Mouse (Mus musculus): Measurements from ENCODE around the gene Cyp4a14. TPM values are rescaled to one million over a fixed set of nuclear protein-coding genes. Genes with fewer than 3 reads are reported as not detected.

Cyp4a14 gene
- total RNA-seq (2012; rRNA removed) (not detected in 2 replicates), polyA plus RNA-seq (2012; ENCODE audit: insufficient read depth in 1 of 2, insufficient read length in 2 of 2, low read depth in 1 of 2, low replicate concordance in 2 of 2, missing spikeins in 1 of 2) (not detected)

- no peaks in the 10 kb centered on the region for H3K9me3 ChIP-seq (replicated peaks; ENCODE audit: insufficient read depth, low read length)
- DNase-seq (ENCODE audit: low read depth, low spot score), result no peak
- no peaks in the 10 kb centered on the region for H3K36me3 ChIP-seq (ENCODE audit: control insufficient read depth in 1 of 2, insufficient read depth in 2 of 2, low read length in 2 of 2)
- no peak within 1 kb of the TSS for H3K27ac ChIP-seq (ENCODE audit: control insufficient read depth, low read depth, low read length)
- peaks cover 0 to 3% of the 10 kb centered on the region in 2 experiments; a peak in 2 of 4 replicates for H3K27me3 ChIP-seq (ENCODE audit: control insufficient read depth in 1 of 2, insufficient read depth in 2 of 2, low read length in 2 of 2)
- H3K79me2 ChIP-seq (ENCODE audit: control insufficient read depth, insufficient read depth, low read length, poor library complexity), result no peaks in the 10 kb centered on the region
- TF ChIP-seq POLR2A (IDR thresholded peaks at IDR 0.05; ENCODE audit: control insufficient read depth in 1 of 2, insufficient read depth in 1 of 2, low read depth in 1 of 2, low read length in 2 of 2, poor library complexity in 1 of 2), result no peak
- no peak for TF ChIP-seq GATA1 (IDR thresholded peaks at IDR 0.05; ENCODE audit: low read depth, low read length)
- TF ChIP-seq SMC3 (IDR thresholded peaks at IDR 0.05; ENCODE audit: low read depth, low read length), result no peak
- no peak for TF ChIP-seq SIN3A (IDR thresholded peaks at IDR 0.05; ENCODE audit: low read length)
- no peak for TF ChIP-seq MAX (IDR thresholded peaks at IDR 0.05; ENCODE audit: low read length)
- TF ChIP-seq ZMIZ1 (IDR thresholded peaks at IDR 0.05; ENCODE audit: low read depth, low read length), result no peak
- TF ChIP-seq TCF12 (IDR thresholded peaks at IDR 0.05; ENCODE audit: low read depth, low read length), result no peak
- no peak for TF ChIP-seq HCFC1 (IDR thresholded peaks at IDR 0.05; ENCODE audit: low read depth, low read length)
- no peak for TF ChIP-seq ELF1 (IDR thresholded peaks at IDR 0.05; ENCODE audit: low read depth, low read length)
- TF ChIP-seq NELFE (IDR thresholded peaks at IDR 0.05; ENCODE audit: low read depth, low read length), result no peak
- no peak for TF ChIP-seq POLR2AphosphoS2 (IDR thresholded peaks at IDR 0.05; ENCODE audit: low read length)
- H3K9ac ChIP-seq (ENCODE audit: control insufficient read depth, low read depth, low read length, poor library complexity, severe bottlenecking), result no peak within 1 kb of the TSS
- H3K4me3 ChIP-seq (ENCODE audit: control insufficient read depth in 1 of 2, insufficient read depth in 1 of 2, low read depth in 2 of 2, low read length in 2 of 2), result no peak within 1 kb of the TSS
- no peaks in the 10 kb centered on the region for H3K4me1 ChIP-seq (ENCODE audit: control insufficient read depth in 1 of 2, insufficient read depth in 2 of 2, low read length in 2 of 2)
Observed at GRCm38 (mm10) chr4:115496001-115496400, at the start of gene Cyp4a14. Gene Cyp4a14 (minus strand): TSS chr4:115496142.

- H3K4me1 ChIP-seq (ENCODE audit: control insufficient read depth in 1 of 2, insufficient read depth in 2 of 2, low read length in 2 of 2), result no peaks in the 10 kb centered on the region
- no peak overlapping the region for H3K4me3 ChIP-seq (ENCODE audit: control insufficient read depth in 1 of 2, insufficient read depth in 1 of 2, low read depth in 2 of 2, low read length in 2 of 2)
- H3K9ac ChIP-seq (ENCODE audit: control insufficient read depth, low read depth, low read length, poor library complexity, severe bottlenecking), result no peak overlapping the region
- TF ChIP-seq CTCF (IDR thresholded peaks at IDR 0.05 in 2 of 3, conservative IDR thresholded peaks at IDR 0.05 in 1 of 3; ENCODE audit: control insufficient read depth in 1 of 3, insufficient read depth in 1 of 3, low read depth in 2 of 3, low read length in 3 of 3, poor library complexity in 1 of 3, severe bottlenecking in 1 of 3), result no peak
- TF ChIP-seq RCOR1 (IDR thresholded peaks at IDR 0.05; ENCODE audit: low read depth, low read length), result no peak
- TF ChIP-seq CHD2 (IDR thresholded peaks at IDR 0.05; ENCODE audit: low read length), result no peak
- TF ChIP-seq POLR2AphosphoS2 (IDR thresholded peaks at IDR 0.05; ENCODE audit: low read length), result no peak
- TF ChIP-seq SMC3 (IDR thresholded peaks at IDR 0.05; ENCODE audit: low read depth, low read length), result no peak
- TF ChIP-seq CHD1 (IDR thresholded peaks at IDR 0.05; ENCODE audit: low read depth, low read length), result no peak
- TF ChIP-seq MYC (IDR thresholded peaks at IDR 0.05; ENCODE audit: low read depth, low read length), result no peak
- TF ChIP-seq MEF2A (IDR thresholded peaks at IDR 0.05; ENCODE audit: extremely low read depth, insufficient replicate concordance, low read depth, low read length, poor library complexity, severe bottlenecking), result no peak
- TF ChIP-seq GABPA (IDR thresholded peaks at IDR 0.05; ENCODE audit: low read depth, low read length), result no peak
- no peak for TF ChIP-seq MAFK (IDR thresholded peaks at IDR 0.05; ENCODE audit: borderline replicate concordance, low read depth, low read length)
- TF ChIP-seq MXI1 (IDR thresholded peaks at IDR 0.05; ENCODE audit: low read depth, low read length), result no peak
- TF ChIP-seq ETS1 (IDR thresholded peaks at IDR 0.05; ENCODE audit: low read depth, low read length), result no peak
- no peak for TF ChIP-seq USF1 (IDR thresholded peaks at IDR 0.05; ENCODE audit: low read depth, low read length)
- no peak for TF ChIP-seq MYB (IDR thresholded peaks at IDR 0.05; ENCODE audit: low read depth, low read length)
- H3K27me3 ChIP-seq (ENCODE audit: control insufficient read depth in 1 of 2, insufficient read depth in 2 of 2, low read length in 2 of 2), result peaks cover 0 to 4% of the 10 kb centered on the region in 2 experiments; a peak in 2 of 4 replicates
- no peak for DNase-seq (ENCODE audit: low read depth, low spot score)
- no peaks in the 10 kb centered on the region for H3K36me3 ChIP-seq (ENCODE audit: control insufficient read depth in 1 of 2, insufficient read depth in 2 of 2, low read length in 2 of 2)
- H3K9me3 ChIP-seq (replicated peaks; ENCODE audit: insufficient read depth, low read length), result no peaks in the 10 kb centered on the region
- H3K27ac ChIP-seq (ENCODE audit: control insufficient read depth, low read depth, low read length), result no peak overlapping the region
- no peaks in the 10 kb centered on the region for H3K79me2 ChIP-seq (ENCODE audit: control insufficient read depth, insufficient read depth, low read length, poor library complexity)
Observed at GRCm38 (mm10) chr4:115545101-115545500, 49.2 kb upstream of the Cyp4a14 start.

All from MEL (cell line).